In the genomic region with DNA sequence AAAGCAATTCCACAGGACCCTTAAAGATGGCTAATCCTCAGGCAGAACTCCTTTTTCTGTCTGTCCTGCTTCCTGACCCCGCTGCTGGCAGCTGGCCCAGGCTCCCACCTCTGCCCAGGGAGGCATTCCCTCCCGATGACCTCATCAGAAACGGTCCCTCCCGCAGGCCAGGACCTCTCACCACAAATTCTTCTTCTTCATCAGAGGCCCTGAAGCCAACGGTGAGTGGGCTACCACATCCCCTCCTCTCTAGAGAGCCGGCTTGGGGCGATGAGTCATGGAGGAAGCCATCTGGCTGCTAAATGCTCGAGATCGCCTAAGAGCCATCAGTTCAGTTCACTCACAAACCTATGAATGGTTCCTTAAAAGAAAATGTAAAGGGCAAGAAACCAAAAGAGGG, we compare ENCODE assay signal across 9 mouse cellular contexts. TPM values are rescaled to one million over a fixed set of nuclear protein-coding genes. Genes with fewer than 3 reads are reported as not detected.
DNase-seq lines count a peak whose midpoint lies in the region; ATAC-seq and TF ChIP-seq lines count a peak whose summit lies in the region.
"Had no signal": no experiment of that assay in that cellular context is flagged by ENCODE, and none has a peak within 500 bp of the region (broad histone marks: within the 10 kb centered on the region; RNA-seq: fewer than 3 reads in every experiment).

No protein-coding gene starts in this region.

- TF ChIP-seq CTCF in layer of hippocampus, adult 2 months (conservative IDR thresholded peaks at IDR 0.05) = no peak

- peaks cover 41% of the 10 kb centered on the region for H3K4me1 ChIP-seq in forebrain, embryonic 10.5 days
- H3K4me1 ChIP-seq in forebrain, embryonic 12.5 days = peaks cover 7% of the 10 kb centered on the region

- H3K4me2 ChIP-seq in forebrain, embryonic 12.5 days = no peak overlapping the region
- H3K4me2 ChIP-seq: neural tube, embryonic 12.5 days had no signal

- 31% methylated on average over 9 of the region's 9 CpGs for WGBS in forebrain, embryonic 10.5 days
- 45% methylated on average over 9 of the region's 9 CpGs for WGBS in forebrain, embryonic 12.5 days

- no peak overlapping the region for H3K4me3 ChIP-seq in forebrain, embryonic 10.5 days
- H3K4me3 ChIP-seq in forebrain, embryonic 12.5 days (replicated peaks) = no peak overlapping the region
- no peak overlapping the region for H3K4me3 ChIP-seq in layer of hippocampus, adult 2 months
- H3K4me3 ChIP-seq: neural tube, embryonic 12.5 days had no signal

- no peaks in the 10 kb centered on the region for H3K36me3 ChIP-seq in forebrain, embryonic 10.5 days (replicated peaks)
- H3K36me3 ChIP-seq in forebrain, embryonic 12.5 days (replicated peaks) = no peaks in the 10 kb centered on the region
- H3K36me3 ChIP-seq: neural tube, embryonic 12.5 days had no signal

- peak overlapping the region; percentile 70 for H3K27ac ChIP-seq in forebrain, embryonic 10.5 days
- H3K27ac ChIP-seq in forebrain, embryonic 12.5 days = no peak overlapping the region
- H3K27ac ChIP-seq in layer of hippocampus, adult 2 months = no peak overlapping the region
- H3K27ac ChIP-seq: neural tube, embryonic 12.5 days had no signal

- H3K27me3 ChIP-seq in forebrain, embryonic 10.5 days (ENCODE audit: poor library complexity, severe bottlenecking) = no peaks in the 10 kb centered on the region
- H3K27me3 ChIP-seq in forebrain, embryonic 12.5 days = no peaks in the 10 kb centered on the region
- H3K27me3 ChIP-seq: neural tube, embryonic 12.5 days had no signal

- no peak overlapping the region for H3K9ac ChIP-seq in forebrain, embryonic 12.5 days
- H3K9ac ChIP-seq: neural tube, embryonic 12.5 days had no signal

- no peak for ATAC-seq in forebrain, embryonic 12.5 days (ENCODE audit: low FRiP score)
- no peak for ATAC-seq in activated CD4-positive, CD25-positive, alpha-beta regulatory T cell, adult 4 months

- H3K9me3 ChIP-seq in forebrain, embryonic 10.5 days = no peaks in the 10 kb centered on the region
- no peaks in the 10 kb centered on the region for H3K9me3 ChIP-seq in forebrain, embryonic 12.5 days
- H3K9me3 ChIP-seq: neural tube, embryonic 12.5 days had no signal

- DNase-seq in forebrain, embryonic 10.5 days (ENCODE audit: extremely low spot score, low spot score) = peak; percentile 24
- peak; percentile 42 for DNase-seq in urinary bladder, postnatal 14 days (ENCODE audit: low spot score)
- no peak for DNase-seq in urinary bladder, postnatal 10 days (ENCODE audit: low spot score)
- peak; percentile 82 for DNase-seq in heart, postnatal 4 days
- no peak for DNase-seq in layer of hippocampus, adult 2 months (ENCODE audit: low spot score in 2 of 2)
- DNase-seq in B cell, adult 2 months = no peak

RNA-seq across cellular contexts. Expression of a gene that starts 56.7 kb away (rescaled TPM):
- polyA plus RNA-seq in forebrain, embryonic 10.5 days (2016; fragmentation: Nextera tagmentation; extraction: Ambion mirVana) = 334 and 342 TPM in 2 replicates
- 218 and 280 TPM in 2 replicates for polyA plus RNA-seq in forebrain, embryonic 12.5 days (2016; fragmentation: Nextera tagmentation; extraction: Ambion mirVana)
- total RNA-seq in heart, postnatal 4 days (2021) = 1,000 to 10,000 TPM; 7,269 to 8,107 TPM
- total RNA-seq in layer of hippocampus, adult 2 months (2021) = 100 to 1,000 TPM; 213 to 215 TPM
- 10 to 100 TPM; 30.8 to 35.8 TPM for polyA plus RNA-seq in activated CD4-positive, CD25-positive, alpha-beta regulatory T cell, adult 4 months (2017; shearing (Covaris generic))

Comparison
In these comparisons a context has a peak if more than half of its experiments do, and no peak if none do; other contexts are left out.
1. DNase-seq: peak in forebrain, embryonic 10.5 days (single experiment), urinary bladder, postnatal 14 days (single experiment) and heart, postnatal 4 days (single experiment); none in urinary bladder, postnatal 10 days (single experiment), layer of hippocampus, adult 2 months (0 of 2) and B cell, adult 2 months (0 of 2).